Mouse (Mus musculus) lung, embryonic 14.5 days (tissue): ENCODE data around the gene Xylt1. TPM values are rescaled to one million over a fixed set of nuclear protein-coding genes. Genes with fewer than 3 reads are reported as not detected.

ENCODE experiments used
- ATAC-seq: fragments of 200-750 bp; cut with Nextera tagmentation; 2 replicates; pipeline ENCODE4 v1.8.0; 2017; ENCODE audit warnings: mild to moderate bottlenecking, moderate TSS enrichment, moderate library complexity; ENCODE audit not compliant: insufficient read depth
- DNase-seq: peaks from one replicate; pipeline ENCODE4 v3.0.0-alpha.2; 2015
- H3K27ac ChIP-seq: fragments of 300-500 bp; sonication (generic); 2 replicates; pipeline ENCODE4 v1.5.1; 2014; ENCODE audit warnings: low read depth, mild to moderate bottlenecking, moderate library complexity
- H3K27me3 ChIP-seq: fragments of 300-500 bp; sonication (generic); 2 replicates; pipeline ENCODE4 v1.6.1; 2014; ENCODE audit warnings: low read length, control low read depth; ENCODE audit not compliant: insufficient read depth
- H3K36me3 ChIP-seq: fragments of 300-500 bp; sonication (generic); 2 replicates; pipeline ENCODE4 v1.6.1; 2014; ENCODE audit warnings: control low read depth; ENCODE audit not compliant: insufficient read depth
- H3K4me1 ChIP-seq: fragments of 300-500 bp; sonication (generic); 2 replicates; pipeline ENCODE4 v1.6.1; 2014; ENCODE audit warnings: antibody characterized with exemption, control low read depth; ENCODE audit not compliant: insufficient read depth
- H3K4me2 ChIP-seq: fragments of 300-500 bp; sonication (generic); 2 replicates; pipeline ENCODE4 v1.6.1; 2014; ENCODE audit warnings: mild to moderate bottlenecking
- H3K4me3 ChIP-seq: fragments of 300-500 bp; sonication (generic); 2 replicates; pipeline ENCODE4 v1.5.1; 2014; ENCODE audit warnings: low read depth, low read length
- H3K9ac ChIP-seq: fragments of 300-500 bp; sonication (generic); 2 replicates; pipeline ENCODE4 v1.6.1; 2014
- H3K9me3 ChIP-seq: fragments of 300-500 bp; sonication (generic); 2 replicates; pipeline ENCODE4 v1.6.1; 2016; ENCODE audit warnings: low read depth, low read length, control low read depth
- CTCF ChIP-seq: IDR thresholded peaks from 2 replicates; pipeline ENCODE4 v1.5.1; 2016; ENCODE audit warnings: antibody characterized with exemption, low read depth
- WGBS: fragments of 180-500 bp; shearing (Covaris S2); extraction: QIAGEN DNeasy Blood & Tissue Kit; methylation state at CpG from one replicate; pipeline ENCODE4 v1.1.7; 2014; 5-methylcytosine and 5-hydroxymethylcytosine counted together
- polyA plus RNA-seq: library from polyadenylated mRNA; unstranded; fragments of >200 nt; fragmentation: Nextera tagmentation; extraction: Ambion mirVana; gene quantifications from 2 replicates; pipeline ENCODE4 v1.2.1, GENCODE M21; 2014

Xylt1 gene
- polyA plus RNA-seq, 1 experiment from 2014 or later, result 1.0 TPM

- H3K27ac ChIP-seq, result no peak overlapping the region
- no peak overlapping the region for H3K4me2 ChIP-seq
- H3K4me1 ChIP-seq, result no peaks in the 10 kb centered on the region; the same call in 1 of the 2 replicates
- H3K27me3 ChIP-seq, result no peaks in the 10 kb centered on the region
- H3K9me3 ChIP-seq, result no peaks in the 10 kb centered on the region
- H3K36me3 ChIP-seq, result no peaks in the 10 kb centered on the region
- no peak overlapping the region for H3K4me3 ChIP-seq
- DNase-seq (peak; percentile 53), ATAC-seq (no peak)
- 49% methylated on average over 5 of the region's 5 CpGs for WGBS
- no peak for TF ChIP-seq CTCF
- H3K9ac ChIP-seq, result no peak overlapping the region
Measured at GRCm38 (mm10) chr7:117412405-117412804, 31.6 kb downstream of the Xylt1 start.

- H3K4me2 ChIP-seq, result no peak overlapping the region
- H3K9me3 ChIP-seq, result no peaks in the 10 kb centered on the region
- no peak overlapping the region for H3K4me3 ChIP-seq
- no peak for TF ChIP-seq CTCF
- 72% methylated on average over 12 of the region's 12 CpGs for WGBS
- H3K9ac ChIP-seq, result no peak overlapping the region
- no peak for ATAC-seq
- H3K27me3 ChIP-seq, result no peaks in the 10 kb centered on the region
- DNase-seq, result no peak
- H3K36me3 ChIP-seq, result no peaks in the 10 kb centered on the region
- H3K4me1 ChIP-seq, result no peaks in the 10 kb centered on the region; the same call in 1 of the 2 replicates
- no peak overlapping the region for H3K27ac ChIP-seq
Measured at GRCm38 (mm10) chr7:117414341-117415008, 33.7 kb downstream of the Xylt1 start.

GRCm38 (mm10) chr7:117415009-117415363 is 34.2 kb downstream of the Xylt1 start:
- Histone ChIP-seq H3K4me2 (no peak overlapping the region), H3K9ac (no peak overlapping the region), H3K4me1 (no peaks in the 10 kb centered on the region; the same call in 1 of the 2 replicates), H3K36me3 (no peaks in the 10 kb centered on the region), H3K27ac (no peak overlapping the region), H3K9me3 (no peaks in the 10 kb centered on the region), H3K27me3 (no peaks in the 10 kb centered on the region), H3K4me3 (no peak overlapping the region)
- ATAC-seq (no peak), DNase-seq (no peak)
- TF ChIP-seq CTCF, result no peak
- WGBS, result 87% methylated on average over 8 of the region's 8 CpGs

- H3K27me3 ChIP-seq, result no peaks in the 10 kb centered on the region
- no peaks in the 10 kb centered on the region for H3K36me3 ChIP-seq
- H3K9me3 ChIP-seq, result no peaks in the 10 kb centered on the region
- no peaks in the 10 kb centered on the region for H3K4me1 ChIP-seq
- DNase-seq (peak; percentile 28), ATAC-seq (no peak)
- WGBS, result 45% methylated on average over 5 of the region's 5 CpGs
- H3K4me3 ChIP-seq, result no peak overlapping the region
- H3K27ac ChIP-seq, result no peak overlapping the region
- TF ChIP-seq CTCF, result no peak
- no peak overlapping the region for H3K9ac ChIP-seq
- H3K4me2 ChIP-seq, result no peak overlapping the region
Measured at GRCm38 (mm10) chr7:117419041-117419440, 38.3 kb downstream of the Xylt1 start.

- no peak for ATAC-seq
- H3K9ac ChIP-seq, result no peak overlapping the region
- WGBS, result 84% methylated on average over 2 of the region's 2 CpGs
- H3K36me3 ChIP-seq, result no peaks in the 10 kb centered on the region
- no peak for TF ChIP-seq CTCF
- no peaks in the 10 kb centered on the region for H3K4me1 ChIP-seq
- H3K27ac ChIP-seq, result no peak overlapping the region
- H3K9me3 ChIP-seq, result no peaks in the 10 kb centered on the region
- DNase-seq, result no peak
- H3K4me2 ChIP-seq, result no peak overlapping the region
- H3K4me3 ChIP-seq, result no peak overlapping the region
- H3K27me3 ChIP-seq, result no peaks in the 10 kb centered on the region
Measured at GRCm38 (mm10) chr7:117419846-117420245, 39.1 kb downstream of the Xylt1 start.

- no peaks in the 10 kb centered on the region for H3K27me3 ChIP-seq
- no peak overlapping the region for H3K4me3 ChIP-seq
- H3K9ac ChIP-seq, result no peak overlapping the region
- TF ChIP-seq CTCF, result no peak
- H3K36me3 ChIP-seq, result no peaks in the 10 kb centered on the region
- no peaks in the 10 kb centered on the region for H3K4me1 ChIP-seq
- H3K4me2 ChIP-seq, result no peak overlapping the region
- H3K27ac ChIP-seq, result no peak overlapping the region
- DNase-seq (no peak), ATAC-seq (no peak)
- H3K9me3 ChIP-seq, result no peaks in the 10 kb centered on the region
Measured at GRCm38 (mm10) chr7:117420301-117420700, 39.5 kb downstream of the Xylt1 start.

GRCm38 (mm10) chr7:117420836-117421566 is 40.2 kb downstream of the Xylt1 start:
- no peak for ATAC-seq
- WGBS, result 51% methylated on average over 11 of the region's 11 CpGs
- Histone ChIP-seq H3K27me3 (no peaks in the 10 kb centered on the region), H3K9ac (no peak overlapping the region), H3K4me3 (no peak overlapping the region), H3K4me2 (no peak overlapping the region), H3K36me3 (no peaks in the 10 kb centered on the region), H3K27ac (no peak overlapping the region), H3K9me3 (no peaks in the 10 kb centered on the region), H3K4me1 (no peaks in the 10 kb centered on the region)
- no peak for TF ChIP-seq CTCF
- DNase-seq, result no peak
